Mouse (Mus musculus): ENCODE measurements at regions not wholly inside any gene's neighbourhood (a gene's known extent, or its start where the extent isn't known, plus 50 kb on each side); places are given as distances from the start of the nearest gene placed in this dataset.

DNA sequence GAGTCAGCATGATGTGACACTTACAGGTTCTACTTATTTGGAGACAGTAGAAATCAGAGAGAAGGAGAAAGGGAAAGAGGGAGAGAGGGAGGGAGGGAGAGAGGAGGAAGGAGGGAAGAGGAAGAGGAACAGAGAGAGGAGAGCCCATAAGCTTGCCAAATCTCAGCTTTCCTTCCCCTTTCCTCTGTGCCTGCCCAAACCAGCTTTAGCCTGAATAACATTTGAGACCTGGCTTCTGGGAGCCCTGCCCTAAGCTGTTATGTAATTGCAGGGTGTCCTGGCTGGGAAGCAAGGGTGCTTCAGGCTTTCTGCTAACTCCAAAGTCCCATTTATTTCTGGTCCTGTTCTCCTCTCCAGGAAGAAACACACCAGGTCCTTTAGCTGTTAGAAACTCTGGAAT, 85.3 kb upstream of the Ifngr1 start:
- TF ChIP-seq CTCF (IDR thresholded peaks at IDR 0.05; ENCODE audit: insufficient read depth, low read length) = no peak
- no peak for TF ChIP-seq POLR2A (IDR thresholded peaks at IDR 0.05; ENCODE audit: borderline replicate concordance, extremely low read depth, low read depth, low read length)

All from lung, adult 2 months (tissue).